Mouse (Mus musculus) heart, postnatal 0 days (tissue): ENCODE data around the gene Zfp612.

Experiments used
- CTCF ChIP-seq: IDR thresholded peaks from 2 replicates; pipeline ENCODE4 v1.5.1; 2016; ENCODE audit warnings: antibody characterized with exemption, control low read depth, low read depth
- EP300 ChIP-seq: IDR thresholded peaks from 2 replicates; pipeline ENCODE4 v1.6.1; 2016; ENCODE audit warnings: antibody characterized with exemption, low read depth

DNA sequence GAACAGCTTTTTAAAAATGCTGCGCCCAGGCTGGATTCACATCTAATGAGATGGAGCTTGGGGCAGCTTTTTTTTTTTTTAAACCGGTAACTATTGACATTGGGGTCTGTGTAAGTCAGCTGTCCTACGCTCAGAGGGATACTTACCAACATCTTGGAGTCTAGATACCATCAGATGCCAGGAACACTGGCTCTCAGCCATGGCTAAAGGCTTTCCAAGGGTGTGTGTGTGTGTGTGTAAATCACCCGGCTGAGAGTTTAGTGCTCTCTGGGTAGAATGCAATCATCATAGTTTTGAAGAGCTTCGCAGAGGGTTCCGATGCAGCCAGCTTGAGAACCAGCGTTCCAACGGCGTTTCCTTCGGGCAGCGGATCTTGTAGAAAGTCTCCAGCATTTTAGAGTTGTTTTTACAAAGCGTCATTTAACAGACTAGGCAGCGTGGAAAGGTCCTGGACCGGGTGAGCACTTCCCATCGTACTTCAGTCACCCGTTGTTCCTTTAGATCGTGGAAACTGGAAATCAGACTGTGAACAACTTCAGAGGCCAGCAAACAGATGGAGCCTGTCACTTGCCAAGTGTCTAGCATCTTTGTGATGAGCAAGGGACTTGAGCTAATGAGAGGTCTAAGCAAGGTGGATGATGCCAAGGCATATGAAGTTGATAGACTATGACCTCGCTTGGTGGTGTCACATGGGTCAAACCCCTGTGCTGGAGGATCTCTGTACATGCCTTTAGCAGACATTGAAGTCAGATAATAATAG, 14.8 kb upstream of the Zfp612 start:
- no peak for TF ChIP-seq CTCF
- TF ChIP-seq EP300 = no peak
